Mouse (Mus musculus) olfactory bulb, adult 2 months (tissue): ENCODE data around the gene St6galnac3.

Experiments used
- CTCF ChIP-seq: fragments of 200-500 bp; IDR thresholded peaks from 2 replicates; pipeline ENCODE4 v1.5.1; 2012; ENCODE audit warnings: low read depth, mild to moderate bottlenecking, low read length, moderate library complexity; ENCODE audit not compliant: insufficient read depth
- POLR2A ChIP-seq: fragments of 200-500 bp; IDR thresholded peaks from 2 replicates; pipeline ENCODE4 v1.6.1; 2012; ENCODE audit warnings: mild to moderate bottlenecking, low read depth, low read length, moderate library complexity; ENCODE audit not compliant: insufficient read depth

DNA sequence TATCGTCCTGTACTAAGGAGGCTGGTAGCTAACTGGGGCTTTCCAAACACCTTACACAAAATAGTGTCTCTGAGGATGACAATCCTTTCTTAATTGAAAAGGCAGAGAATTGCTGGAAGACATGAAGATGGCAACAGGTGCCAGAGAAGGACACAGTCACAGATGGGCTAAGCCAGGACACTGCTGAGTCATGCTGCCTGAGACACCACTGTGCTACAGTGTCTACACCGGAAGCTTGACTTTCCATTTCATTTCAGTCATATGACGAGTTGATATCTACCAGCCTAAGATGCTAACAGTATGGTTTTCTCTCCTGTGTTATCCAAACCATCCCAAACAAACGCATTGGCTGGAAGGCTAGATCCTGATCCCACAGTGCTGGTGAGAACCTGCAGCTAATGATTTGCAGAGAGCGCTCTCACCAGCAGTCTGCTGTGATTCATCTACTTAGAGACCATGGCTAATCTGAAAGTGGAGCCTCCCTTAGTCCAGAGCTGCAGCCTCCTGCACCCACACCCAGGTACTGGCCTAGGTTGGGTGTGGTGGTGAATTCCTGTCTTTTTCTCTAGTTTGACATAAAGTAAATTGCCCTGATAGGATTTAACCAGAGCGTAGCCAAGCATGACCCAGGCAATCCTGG is 433.4 kb downstream of the St6galnac3 start:
- no peak for TF ChIP-seq CTCF
- TF ChIP-seq POLR2A = no peak
